22 mouse cellular contexts compared by ENCODE assay signal in genomic region chr1:38699244-38699643, GRCm38 (mm10). TPM values are rescaled to one million over a fixed set of nuclear protein-coding genes. Genes with fewer than 3 reads are reported as not detected.
DNase-seq lines count a peak whose midpoint lies in the region; ATAC-seq and TF ChIP-seq lines count a peak whose summit lies in the region.
"Had no signal": no experiment of that assay in that cellular context is flagged by ENCODE, and none has a peak within 500 bp of the region (broad histone marks: within the 10 kb centered on the region; RNA-seq: fewer than 3 reads in every experiment).

No protein-coding gene starts in this region.

- H3K9me3 ChIP-seq in embryonic facial prominence, embryonic 12.5 days, result no peaks in the 10 kb centered on the region
- no peaks in the 10 kb centered on the region for H3K9me3 ChIP-seq in embryonic facial prominence, embryonic 10.5 days
- H3K9me3 ChIP-seq in embryonic facial prominence, embryonic 15.5 days (replicated peaks), result no peaks in the 10 kb centered on the region
- no peaks in the 10 kb centered on the region for H3K9me3 ChIP-seq in limb, embryonic 12.5 days
- H3K9me3 ChIP-seq: forebrain, embryonic 12.5 days; forebrain, embryonic 15.5 days; hindbrain, embryonic 12.5 days; hindbrain, embryonic 15.5 days had no signal

- H3K27ac ChIP-seq in embryonic facial prominence, embryonic 12.5 days, result peak overlapping the region; percentile 75
- H3K27ac ChIP-seq in embryonic facial prominence, embryonic 10.5 days (replicated peaks), result no peak overlapping the region
- H3K27ac ChIP-seq in embryonic facial prominence, embryonic 15.5 days (replicated peaks), result peak overlapping the region; percentile 85
- H3K27ac ChIP-seq in limb, embryonic 12.5 days, result peak overlapping the region; percentile 60; the same call in 1 of the 2 replicates
- no peak overlapping the region for H3K27ac ChIP-seq in kidney, adult 2 months (ENCODE audit: insufficient read depth, low read depth, low read length)
- H3K27ac ChIP-seq: forebrain, embryonic 12.5 days; forebrain, embryonic 15.5 days; hindbrain, embryonic 12.5 days; hindbrain, embryonic 15.5 days had no signal

- H3K36me3 ChIP-seq in embryonic facial prominence, embryonic 12.5 days, result no peaks in the 10 kb centered on the region
- no peaks in the 10 kb centered on the region for H3K36me3 ChIP-seq in embryonic facial prominence, embryonic 10.5 days (replicated peaks)
- no peaks in the 10 kb centered on the region for H3K36me3 ChIP-seq in embryonic facial prominence, embryonic 15.5 days
- no peaks in the 10 kb centered on the region for H3K36me3 ChIP-seq in limb, embryonic 12.5 days
- H3K36me3 ChIP-seq in kidney, adult 2 months (ENCODE audit: control insufficient read depth, insufficient read depth, low read length), result no peaks in the 10 kb centered on the region
- H3K36me3 ChIP-seq: forebrain, embryonic 12.5 days; forebrain, embryonic 15.5 days; hindbrain, embryonic 12.5 days; hindbrain, embryonic 15.5 days had no signal

- no peak for TF ChIP-seq POLR2A in kidney, adult 2 months (IDR thresholded peaks at IDR 0.05; ENCODE audit: low read depth, low read length)

- no peak for TF ChIP-seq CTCF in kidney, adult 2 months (conservative IDR thresholded peaks at IDR 0.05; ENCODE audit: insufficient read depth, insufficient read length, low read depth, low read length)

- no peak for DNase-seq in embryonic facial prominence, embryonic 10.5 days (ENCODE audit: low spot score)
- DNase-seq in NIH3T3 (ENCODE audit: low read depth), result peak; percentile 36
- DNase-seq in kidney, adult 18-20 months, result no peak
- no peak for DNase-seq in kidney, adult 2 months
- no peak for DNase-seq in adrenal gland, postnatal 10 days
- DNase-seq: adrenal gland, postnatal 14 days; cerebellum, adult 11-12 months; cerebellum, adult 8-10 months; cerebellum, postnatal 10 days; cerebellum, postnatal 36 days; embryo, embryonic 11 days; gastrocnemius, postnatal 25 days had no signal

- H3K4me2 ChIP-seq in embryonic facial prominence, embryonic 12.5 days (replicated peaks), result no peak overlapping the region
- H3K4me2 ChIP-seq in embryonic facial prominence, embryonic 15.5 days (replicated peaks), result no peak overlapping the region; the same call in 1 of the 2 replicates
- H3K4me2 ChIP-seq in limb, embryonic 12.5 days, result no peak overlapping the region
- H3K4me2 ChIP-seq: forebrain, embryonic 12.5 days; forebrain, embryonic 15.5 days; heart, embryonic 11.5 days; hindbrain, embryonic 12.5 days; hindbrain, embryonic 15.5 days had no signal

- H3K27me3 ChIP-seq in embryonic facial prominence, embryonic 12.5 days, result no peaks in the 10 kb centered on the region
- no peaks in the 10 kb centered on the region for H3K27me3 ChIP-seq in embryonic facial prominence, embryonic 10.5 days (replicated peaks; ENCODE audit: low read depth, poor library complexity, severe bottlenecking)
- no peaks in the 10 kb centered on the region for H3K27me3 ChIP-seq in embryonic facial prominence, embryonic 15.5 days
- no peaks in the 10 kb centered on the region for H3K27me3 ChIP-seq in limb, embryonic 12.5 days
- H3K27me3 ChIP-seq in kidney, adult 2 months (replicated peaks; ENCODE audit: control insufficient read depth, insufficient read depth, low read length), result no peaks in the 10 kb centered on the region
- H3K27me3 ChIP-seq: forebrain, embryonic 12.5 days; forebrain, embryonic 15.5 days; hindbrain, embryonic 12.5 days; hindbrain, embryonic 15.5 days had no signal

- ATAC-seq in embryonic facial prominence, embryonic 12.5 days (ENCODE audit: insufficient number of reproducible peaks, insufficient read depth, low FRiP score, low TSS enrichment), result peak; percentile 79; the same call in 1 of the 2 replicates
- peak; percentile 74 for ATAC-seq in embryonic facial prominence, embryonic 15.5 days (ENCODE audit: insufficient number of reproducible peaks, low FRiP score, low TSS enrichment, low read depth)
- ATAC-seq in limb, embryonic 12.5 days (ENCODE audit: insufficient number of reproducible peaks, insufficient read depth, low FRiP score, low TSS enrichment, low read depth), result no peak
- ATAC-seq: forebrain, embryonic 15.5 days; Patski had no signal

- WGBS in embryonic facial prominence, embryonic 12.5 days, result 49% methylated on average over 10 of the region's 10 CpGs
- WGBS in embryonic facial prominence, embryonic 10.5 days, result 83% methylated on average over 10 of the region's 10 CpGs
- WGBS in embryonic facial prominence, embryonic 15.5 days, result 34% methylated on average over 10 of the region's 10 CpGs
- 64% methylated on average over 10 of the region's 10 CpGs for WGBS in limb, embryonic 12.5 days
- 84% methylated on average over 10 of the region's 10 CpGs for WGBS in kidney, adult 2 months

- H3K4me1 ChIP-seq in embryonic facial prominence, embryonic 12.5 days, result peaks cover 31% of the 10 kb centered on the region
- peaks cover 12% of the 10 kb centered on the region for H3K4me1 ChIP-seq in embryonic facial prominence, embryonic 10.5 days
- H3K4me1 ChIP-seq in embryonic facial prominence, embryonic 15.5 days, result peaks cover 35% of the 10 kb centered on the region
- peaks cover 22% of the 10 kb centered on the region for H3K4me1 ChIP-seq in limb, embryonic 12.5 days (replicated peaks)
- H3K4me1 ChIP-seq in kidney, adult 2 months (ENCODE audit: control insufficient read depth, insufficient read depth, low read length), result no peaks in the 10 kb centered on the region

- no peak overlapping the region for H3K4me3 ChIP-seq in embryonic facial prominence, embryonic 12.5 days
- H3K4me3 ChIP-seq in embryonic facial prominence, embryonic 10.5 days, result no peak overlapping the region
- no peak overlapping the region for H3K4me3 ChIP-seq in embryonic facial prominence, embryonic 15.5 days (replicated peaks)
- H3K4me3 ChIP-seq in limb, embryonic 12.5 days (replicated peaks), result no peak overlapping the region
- no peak overlapping the region for H3K4me3 ChIP-seq in kidney, adult 2 months (ENCODE audit: insufficient read depth, low read depth, low read length)
- H3K4me3 ChIP-seq: erythroblast, embryonic 14.5 days; forebrain, embryonic 12.5 days; forebrain, embryonic 15.5 days; hindbrain, embryonic 12.5 days; hindbrain, embryonic 15.5 days had no signal

- no peak overlapping the region for H3K9ac ChIP-seq in embryonic facial prominence, embryonic 12.5 days
- no peak overlapping the region for H3K9ac ChIP-seq in embryonic facial prominence, embryonic 15.5 days
- no peak overlapping the region for H3K9ac ChIP-seq in limb, embryonic 12.5 days (replicated peaks)
- H3K9ac ChIP-seq: forebrain, embryonic 12.5 days; forebrain, embryonic 15.5 days; hindbrain, embryonic 12.5 days; hindbrain, embryonic 15.5 days had no signal

RNA-seq across cellular contexts. Expression of gene Aff3, which starts 34.5 kb away (rescaled TPM):
- 32.9 and 38.0 TPM in 2 replicates for polyA plus RNA-seq in embryonic facial prominence, embryonic 12.5 days (2016; fragmentation: Nextera tagmentation; extraction: Ambion mirVana)
- polyA plus RNA-seq in embryonic facial prominence, embryonic 10.5 days (2016; fragmentation: Nextera tagmentation; extraction: Ambion mirVana), result 8.7 and 9.7 TPM in 2 replicates
- 15.4 and 16.0 TPM in 2 replicates for polyA plus RNA-seq in embryonic facial prominence, embryonic 15.5 days (2015; fragmentation: Nextera tagmentation; extraction: Ambion mirVana)
- 39.9 and 48.5 TPM in 2 replicates for polyA plus RNA-seq in limb, embryonic 12.5 days (2016; fragmentation: Nextera tagmentation; extraction: Ambion mirVana)
- 1.5 and 2.2 TPM in 2 replicates for polyA plus RNA-seq in kidney, adult 2 months (2012; rRNA removed)
- total RNA-seq in adrenal gland, postnatal 10 days (2021), result 1 to 10 TPM; 7.0 to 9.8 TPM

Comparison
In these comparisons a context has a peak if more than half of its experiments do, and no peak if none do; other contexts are left out.
1. H3K27ac ChIP-seq: peak in embryonic facial prominence, embryonic 12.5 days (single experiment), embryonic facial prominence, embryonic 15.5 days (single experiment) and limb, embryonic 12.5 days (single experiment); none in embryonic facial prominence, embryonic 10.5 days (single experiment) and kidney, adult 2 months (single experiment).